Mouse (Mus musculus) cerebellum, adult 2 months (tissue): ENCODE data around the gene Ptpn1.

Experiments
- CTCF ChIP-seq: fragments of 200-500 bp; IDR thresholded peaks from 2 replicates; pipeline ENCODE4 v1.5.1; 2011; ENCODE audit warnings: low read depth, mild to moderate bottlenecking, control low read depth, low read length, moderate library complexity, borderline replicate concordance; ENCODE audit not compliant: insufficient read depth
- POLR2A ChIP-seq: fragments of 200-500 bp; IDR thresholded peaks from 2 replicates; pipeline ENCODE4 v1.6.1; 2011; ENCODE audit warnings: low read length, control low read depth, borderline replicate concordance; ENCODE audit not compliant: insufficient read depth

DNA sequence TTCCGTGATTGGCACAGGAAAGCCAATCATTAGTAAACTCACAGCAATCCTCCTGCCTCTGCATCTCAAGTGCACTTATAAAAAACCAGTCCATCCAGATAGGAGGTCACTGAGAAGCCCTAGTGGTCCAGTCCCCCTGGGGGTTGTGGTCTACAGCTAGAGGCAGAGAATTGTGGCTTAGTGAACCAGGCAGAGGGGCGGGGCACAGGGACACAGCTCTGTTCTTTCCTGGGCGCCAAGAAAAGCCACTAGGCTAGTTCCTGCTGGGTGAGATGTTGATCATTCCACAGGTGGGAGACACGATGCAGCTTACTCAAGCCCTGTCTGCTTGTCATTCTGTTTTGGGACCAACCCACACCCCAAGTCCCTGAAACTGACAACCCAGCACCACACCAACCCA lies 70.3 kb downstream of the Ptpn1 start:
- TF ChIP-seq CTCF, result no peak
- TF ChIP-seq POLR2A, result no peak
